Mouse (Mus musculus): ENCODE results near the gene Ccdc151. TPM values are rescaled to one million over a fixed set of nuclear protein-coding genes. Genes with fewer than 3 reads are reported as not detected.

Gene Ccdc151
- total RNA-seq, 2 experiments from 2014 or later: 8.2 to 9.1 TPM

DNA sequence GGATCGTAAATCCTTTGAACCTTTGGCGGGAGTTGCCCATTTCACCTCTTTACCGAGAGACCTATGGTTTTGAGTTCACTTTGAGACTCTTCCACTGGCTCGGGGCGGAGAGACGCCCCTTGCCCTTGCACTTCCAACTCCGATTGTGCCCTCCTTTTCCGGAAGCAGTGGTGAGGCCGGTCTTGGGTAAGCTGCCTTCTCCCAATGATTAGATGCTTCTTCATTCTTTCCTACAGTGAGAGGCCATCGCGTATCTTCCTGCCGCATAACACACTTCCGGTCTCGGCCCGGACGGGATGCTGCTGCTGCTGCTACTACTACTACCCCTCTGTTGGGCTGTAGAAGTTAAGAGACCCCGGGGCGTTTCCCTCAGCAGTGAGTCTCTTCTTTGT is 725 bp upstream of the Ccdc151 start:
- intact Hi-C loops (cut with DNase I): loop anchor here (2.0 kb wide), 1 partner anchor 46 kb away; no protein-coding TSS in a partner anchor
- peak in 1 of 2 experiments; percentile 60 for DNase-seq (ENCODE audit: low spot score in 2 of 2)

- DNase-seq (ENCODE audit: low spot score in 2 of 2): no peak
- intact Hi-C loops (cut with DNase I): loop anchor here (2.0 kb wide), 1 partner anchor 45 kb away; no protein-coding TSS in a partner anchor
Observed at GRCm38 (mm10) chr9:22001633-22002032, 801 bp downstream of the Ccdc151 start.

GRCm38 (mm10) chr9:22000296-22000695 is 2.1 kb downstream of the Ccdc151 start:
- intact Hi-C loops (cut with DNase I): no loop called here
- no peak for DNase-seq (ENCODE audit: low spot score in 2 of 2)

DNA sequence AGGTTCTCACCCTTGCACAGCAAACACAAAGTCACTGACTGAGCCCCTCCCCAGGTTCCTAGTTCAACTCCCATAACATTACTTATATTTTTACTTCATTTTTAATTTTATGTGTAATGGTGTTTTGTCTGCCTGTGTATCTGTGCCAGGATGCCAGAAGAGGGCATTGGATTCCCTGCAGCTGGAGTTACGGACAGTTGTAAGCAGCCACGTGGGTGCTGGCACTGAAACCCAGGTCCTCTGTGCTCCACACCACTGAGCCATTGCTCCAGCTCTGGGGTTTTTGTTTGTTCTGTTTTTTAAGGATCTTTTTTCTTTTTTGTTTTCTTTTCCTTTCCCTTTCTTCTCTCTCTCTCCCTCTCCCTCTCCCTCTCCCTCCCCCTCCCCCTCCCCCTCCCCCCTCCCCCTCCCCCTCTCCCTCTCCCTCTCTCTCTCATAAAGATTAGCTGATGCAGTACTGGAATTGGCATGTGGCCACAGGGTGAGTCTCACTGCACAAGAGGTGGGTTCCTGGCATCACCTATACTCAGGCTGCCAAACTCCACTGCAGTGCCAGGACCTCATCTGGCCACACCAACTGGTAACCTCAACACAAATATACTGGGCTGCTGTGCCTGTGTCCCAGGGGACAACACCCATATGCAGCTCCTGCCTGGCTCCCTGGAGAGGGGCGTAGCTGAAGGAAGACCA is 6.1 kb downstream of the Ccdc151 start:
- DNase-seq (ENCODE audit: low spot score in 2 of 2): no peak
- intact Hi-C loops (cut with DNase I): no loop called here

- DNase-seq (ENCODE audit: low spot score in 2 of 2): no peak
- intact Hi-C loops (cut with DNase I): no loop called here
Observed at GRCm38 (mm10) chr9:21992227-21992626, 10.2 kb downstream of the Ccdc151 start.

GRCm38 (mm10) chr9:21989230-21990110 is 13.0 kb downstream of the Ccdc151 start, which contains the start of gene Rgl3:
Gene Rgl3, minus strand, starts transcription at chr9:21989446.
- intact Hi-C loops (cut with DNase I): no loop called here
- no peak for DNase-seq (ENCODE audit: low spot score in 2 of 2)

DNA sequence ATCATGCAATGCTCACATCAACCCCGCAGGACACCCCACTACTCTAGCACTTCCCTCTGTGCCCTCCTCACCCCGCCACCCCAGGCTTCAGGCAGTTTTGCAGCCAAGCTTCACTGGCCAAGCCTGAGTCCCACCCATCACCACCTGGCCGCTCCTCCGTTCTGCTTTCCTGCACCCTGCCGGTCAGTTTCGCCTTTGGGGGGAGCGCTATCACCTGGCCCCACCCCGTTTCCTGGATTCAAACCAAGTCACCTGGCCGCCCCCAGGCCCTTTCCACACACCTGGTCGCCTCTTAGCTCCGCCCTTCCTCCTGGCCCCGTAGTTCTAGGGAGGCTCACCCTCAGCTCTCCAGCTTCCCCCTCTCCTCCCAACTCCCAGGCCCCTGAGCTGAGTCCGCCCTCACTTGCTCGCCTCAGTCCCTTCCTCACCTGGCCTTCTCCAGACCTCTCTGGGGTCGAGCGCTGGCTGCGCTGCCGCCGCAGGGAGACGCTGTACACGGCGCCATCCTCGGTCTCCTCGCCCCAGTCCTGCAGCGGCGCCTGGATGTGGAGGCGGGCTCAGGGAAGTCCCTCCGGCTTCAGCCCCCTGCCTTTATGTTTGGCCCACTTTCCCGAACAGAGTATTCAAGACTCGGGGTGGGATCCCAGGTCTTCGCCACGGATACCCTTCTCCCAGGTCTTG is 13.9 kb downstream of the Ccdc151 start:
- no peak for DNase-seq (ENCODE audit: low spot score in 2 of 2)
- intact Hi-C loops (cut with DNase I): no loop called here

DNA sequence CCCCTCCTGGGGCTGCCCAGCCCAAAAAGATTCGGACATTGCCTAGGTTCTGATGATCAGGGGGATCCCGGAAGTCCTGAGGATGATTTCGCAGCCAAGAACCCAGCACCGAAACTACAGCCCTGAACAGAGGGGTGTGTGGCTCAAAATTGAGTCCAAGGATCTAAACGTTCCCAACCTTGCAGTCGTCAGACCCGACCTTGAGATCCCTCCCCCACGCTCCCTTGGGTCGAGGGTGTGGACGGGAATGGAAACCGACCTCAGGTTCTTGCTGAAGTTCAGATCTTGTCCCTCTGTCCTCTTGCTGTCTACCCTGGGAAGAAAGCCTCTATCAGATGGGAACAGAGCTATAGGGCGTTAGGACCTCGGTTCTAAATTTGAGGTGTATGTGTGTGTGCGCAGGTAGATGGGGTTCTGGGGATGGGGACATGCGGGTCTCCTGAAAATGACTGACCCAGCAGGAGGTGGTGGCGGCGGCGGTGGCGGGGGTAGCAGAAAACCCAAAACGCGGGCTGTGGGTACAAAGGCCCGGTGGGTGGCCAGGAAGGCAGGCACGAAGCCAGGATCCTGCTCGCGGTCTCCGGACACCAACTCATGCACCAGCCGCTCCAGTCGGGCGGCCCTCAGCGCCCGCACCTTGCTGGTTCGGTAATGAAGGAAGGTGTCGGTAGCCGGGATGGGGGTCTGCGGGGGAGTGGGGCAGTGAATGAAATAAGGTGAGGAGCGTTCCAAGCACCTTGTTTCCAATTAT is 14.7 kb downstream of the Ccdc151 start:
- intact Hi-C loops (cut with DNase I): no loop called here
- DNase-seq (ENCODE audit: low spot score in 2 of 2): no peak

- intact Hi-C loops (cut with DNase I): no loop called here
- DNase-seq (ENCODE audit: low spot score in 2 of 2): no peak
Observed at GRCm38 (mm10) chr9:21983911-21984310, 18.5 kb downstream of the Ccdc151 start.

DNA sequence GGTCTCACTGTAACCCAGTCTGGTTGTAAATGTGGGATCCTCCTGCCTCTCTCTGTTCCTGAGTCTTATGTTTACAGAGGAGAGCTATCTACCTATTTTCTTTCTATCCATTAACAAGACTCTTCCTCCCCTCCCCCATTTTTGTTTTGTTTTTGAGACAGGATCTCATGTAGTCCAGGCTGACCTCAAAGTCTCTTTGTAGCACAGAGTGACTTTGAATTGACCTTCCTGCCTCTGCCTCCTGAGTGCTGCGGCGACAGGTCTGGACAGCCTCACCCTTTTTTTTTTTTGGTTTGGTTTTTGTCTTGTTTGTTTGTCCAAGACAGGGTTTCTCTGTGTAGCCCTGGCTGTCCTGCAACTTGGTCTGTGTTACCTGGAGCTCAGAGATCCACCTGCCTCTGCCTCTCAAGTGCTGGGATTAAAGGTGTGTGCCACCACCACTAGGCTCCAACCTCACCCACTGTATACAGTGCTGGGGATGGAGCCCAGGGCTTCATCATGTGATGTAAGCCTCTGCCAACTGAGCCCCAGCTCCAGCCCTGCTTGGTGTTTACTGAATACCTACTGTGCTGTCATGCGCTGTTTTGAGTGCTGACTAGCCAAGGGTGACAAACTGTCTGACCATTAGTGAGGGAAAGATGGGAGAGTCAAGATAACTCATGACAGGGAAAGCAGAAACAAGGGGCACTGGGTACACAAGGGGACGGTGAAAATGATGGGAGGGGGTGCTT is 23.9 kb downstream of the Ccdc151 start:
- DNase-seq (ENCODE audit: low spot score in 2 of 2): no peak
- intact Hi-C loops (cut with DNase I): loop anchor here (5.0 kb wide), 1 partner anchor 164 kb away; no protein-coding TSS in a partner anchor

- DNase-seq (ENCODE audit: low spot score in 2 of 2): no peak
- intact Hi-C loops (cut with DNase I): loop anchor here (5.0 kb wide), 1 partner anchor 164 kb away; no protein-coding TSS in a partner anchor
Observed at GRCm38 (mm10) chr9:21977972-21978371, 24.5 kb downstream of the Ccdc151 start.

DNA sequence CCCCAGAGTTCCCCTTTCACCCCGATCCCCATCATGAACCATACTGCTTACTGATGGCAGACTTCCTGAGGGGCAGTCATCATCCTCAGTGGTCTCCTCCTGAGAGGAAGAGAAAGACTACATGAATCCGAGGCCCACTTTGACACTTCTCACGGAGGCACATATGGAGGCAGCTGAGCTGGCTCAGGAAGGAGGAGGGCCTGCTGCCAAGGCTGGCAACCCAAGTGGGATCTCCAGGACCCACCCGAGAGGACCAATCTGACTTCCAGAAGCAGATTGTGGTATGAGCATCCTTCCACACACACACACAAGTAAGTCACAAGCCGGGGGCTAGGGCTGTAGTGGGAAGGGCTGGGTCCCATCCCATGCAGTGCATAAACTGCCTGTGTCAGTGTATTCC is 25.1 kb downstream of the Ccdc151 start:
- intact Hi-C loops (cut with DNase I): loop anchor here (5.0 kb wide), 1 partner anchor 165 kb away; no protein-coding TSS in a partner anchor
- no peak for DNase-seq (ENCODE audit: low spot score in 2 of 2)

- DNase-seq (ENCODE audit: low spot score in 2 of 2): no peak
- intact Hi-C loops (cut with DNase I): loop anchor here (5.0 kb wide), 1 partner anchor 166 kb away; no protein-coding TSS in a partner anchor
Observed at GRCm38 (mm10) chr9:21976626-21977175, 25.7 kb downstream of the Ccdc151 start.

- intact Hi-C loops (cut with DNase I): no loop called here
- DNase-seq (ENCODE audit: low spot score in 2 of 2): no peak
Observed at GRCm38 (mm10) chr9:21969304-21969703, 33.1 kb downstream of the Ccdc151 start.

DNA sequence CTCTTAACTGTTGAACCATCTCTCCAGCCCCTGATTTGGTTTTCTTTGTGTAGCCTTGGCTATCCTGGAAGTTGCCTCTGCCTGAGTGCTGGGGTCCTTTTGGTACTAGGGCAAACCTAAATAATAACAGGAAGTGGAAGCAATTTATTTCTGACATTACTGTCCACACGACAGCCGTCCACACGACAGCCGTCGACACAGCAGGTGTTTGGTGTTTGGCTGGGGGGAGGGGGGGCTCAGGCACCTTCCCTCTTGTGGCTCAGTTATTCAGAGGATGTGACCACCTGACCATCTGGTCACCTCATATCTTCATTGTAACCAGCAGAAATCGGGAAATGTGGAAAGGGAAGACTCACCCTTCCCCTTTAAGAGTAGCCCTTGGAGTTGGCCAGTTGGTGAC is 33.6 kb downstream of the Ccdc151 start:
- intact Hi-C loops (cut with DNase I): no loop called here
- DNase-seq (ENCODE audit: low spot score in 2 of 2): no peak

DNA sequence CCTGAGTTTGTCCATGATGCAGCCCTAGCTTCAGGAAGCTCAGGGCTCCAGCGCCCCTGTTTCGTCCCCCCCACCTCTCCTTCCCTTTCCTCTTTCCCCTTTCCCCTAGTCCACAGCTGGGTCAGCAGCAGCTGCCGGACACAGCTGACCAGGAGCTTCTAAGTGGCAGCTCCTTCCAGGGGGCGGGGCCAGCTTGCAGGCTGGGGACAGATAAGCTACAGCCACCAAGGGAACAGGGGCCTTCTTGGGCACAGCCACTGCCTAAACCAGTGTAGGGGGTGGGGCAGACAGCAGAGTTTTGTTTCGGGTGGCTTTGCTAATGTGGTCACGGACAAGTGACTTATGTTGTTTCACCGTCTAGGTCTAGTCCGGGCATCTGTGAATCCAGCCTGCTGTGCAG is 39.0 kb downstream of the Ccdc151 start, which contains the start of gene Epor:
TSS of gene Epor (minus strand) at position 90 of the 400 bp plus-strand sequence.
- no peak for DNase-seq (ENCODE audit: low spot score in 2 of 2)
- intact Hi-C loops (cut with DNase I): loop anchor here (5.0 kb wide), 1 partner anchor 89 kb away; the partner anchor contains the start of gene Elavl3

DNA sequence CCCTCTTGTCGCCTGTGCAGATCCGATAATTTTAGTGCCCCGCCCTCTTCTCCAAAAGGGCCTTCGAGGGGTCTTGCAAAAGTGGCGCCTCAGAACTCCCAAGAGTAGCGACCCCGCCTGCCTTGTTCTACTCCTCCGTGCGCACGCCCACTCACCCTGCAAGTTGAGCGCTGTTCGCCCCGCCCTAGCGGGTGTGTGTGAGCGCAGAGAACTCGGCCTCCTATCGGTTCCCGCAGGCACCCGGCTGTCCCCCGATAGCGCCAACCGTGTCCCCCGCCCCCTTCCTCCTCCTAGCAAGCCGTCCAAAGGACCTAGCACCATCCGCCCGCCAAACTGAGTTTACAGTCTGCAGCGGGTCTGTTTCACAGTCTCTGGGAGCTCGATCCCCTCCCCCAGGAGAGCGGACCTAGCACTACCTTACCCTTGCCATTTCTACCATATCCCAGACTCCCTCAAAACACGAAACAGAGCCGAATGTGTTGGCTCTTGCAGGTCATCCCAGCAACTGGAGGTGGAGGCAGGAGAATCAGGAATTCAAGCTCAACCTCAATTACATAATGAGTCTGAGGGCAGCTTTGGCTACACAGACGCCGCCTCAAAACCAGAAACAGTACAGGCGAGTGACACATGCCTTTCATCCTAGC is 39.9 kb downstream of the Ccdc151 start:
- intact Hi-C loops (cut with DNase I): loop anchor here (5.0 kb wide), 1 partner anchor 90 kb away; the partner anchor contains the start of gene Elavl3
- DNase-seq (ENCODE audit: low spot score in 2 of 2): peak; percentile 71 to 80
